Mouse (Mus musculus): ENCODE data around the gene Olfr1294.

Olfr1294 gene

DNA sequence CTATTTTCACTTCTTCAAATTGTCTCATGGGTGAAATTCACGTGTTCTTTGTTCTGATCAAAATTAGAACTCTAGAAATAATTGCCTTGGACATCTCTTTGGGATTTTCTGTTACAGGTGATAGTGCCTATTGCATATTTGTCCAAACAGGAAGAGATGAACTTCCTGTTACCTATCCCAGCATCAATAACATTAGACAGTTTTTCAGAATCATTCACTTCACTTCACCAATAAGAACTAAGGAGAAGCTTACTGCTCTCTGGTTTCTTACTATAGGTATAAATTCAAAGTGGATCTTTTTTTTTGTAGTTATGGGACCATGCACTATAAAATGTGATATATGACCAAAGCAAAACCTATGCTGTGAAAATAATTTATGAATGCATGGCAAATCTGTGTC, at the start of gene Olfr1294:
TSS of gene Olfr1294 (minus strand) at position 101 of the 400 bp plus-strand sequence.
- DNase-seq (ENCODE audit: low spot score in 2 of 2): no peak

- DNase-seq (ENCODE audit: low spot score in 2 of 2): no peak
Measured at GRCm38 (mm10) chr2:111569581-111569980, 29.5 kb upstream of the Olfr1294 start, which contains the start of gene Olfr1295. Gene Olfr1295 (minus strand): TSS chr2:111569681.

DNA sequence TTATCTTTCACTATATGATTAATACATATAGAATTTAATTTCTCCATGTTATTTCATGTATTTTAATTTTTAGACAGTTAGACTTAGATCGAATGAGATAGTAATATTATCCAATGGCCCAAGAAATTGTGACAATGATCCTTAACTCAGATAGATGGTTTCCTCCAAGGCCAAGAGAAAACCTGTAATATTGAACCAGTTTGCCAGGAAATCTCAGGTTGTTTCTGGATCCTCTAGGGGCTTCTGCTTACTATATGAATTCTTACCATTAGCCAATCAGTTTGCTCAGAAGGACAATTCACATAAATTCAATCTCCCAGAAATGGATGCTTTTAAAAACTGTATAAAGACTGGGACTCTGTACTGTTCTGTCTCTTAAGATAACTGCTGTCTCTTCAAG, 15.2 kb downstream of the Olfr1294 start, which contains the start of gene Olfr1293-ps:
TSS of gene Olfr1293-ps (plus strand) at position 301 of the 400 bp plus-strand sequence.
- no peak for DNase-seq (ENCODE audit: low spot score in 2 of 2)

DNA sequence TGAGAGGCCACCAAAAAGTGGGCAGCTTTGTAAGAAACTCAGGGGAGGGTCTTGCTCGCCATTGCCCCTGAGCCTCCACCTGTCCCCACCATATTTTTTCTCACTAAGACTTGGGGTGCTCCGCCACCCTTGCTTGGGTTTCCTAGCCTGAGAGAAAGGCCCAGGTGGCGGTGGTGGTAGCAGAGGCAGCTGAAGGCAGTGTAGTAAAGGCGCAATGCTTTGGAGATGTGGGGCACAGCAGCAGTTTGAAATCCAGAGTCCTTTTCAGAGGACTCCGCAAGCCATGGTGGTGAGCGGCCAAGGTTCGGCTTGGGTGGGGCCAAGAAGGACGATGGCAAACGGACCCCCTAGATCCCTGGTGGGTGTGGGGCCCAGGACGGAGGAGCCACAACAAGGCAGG, 22.6 kb downstream of the Olfr1294 start:
- DNase-seq (ENCODE audit: low spot score in 2 of 2): no peak

DNA sequence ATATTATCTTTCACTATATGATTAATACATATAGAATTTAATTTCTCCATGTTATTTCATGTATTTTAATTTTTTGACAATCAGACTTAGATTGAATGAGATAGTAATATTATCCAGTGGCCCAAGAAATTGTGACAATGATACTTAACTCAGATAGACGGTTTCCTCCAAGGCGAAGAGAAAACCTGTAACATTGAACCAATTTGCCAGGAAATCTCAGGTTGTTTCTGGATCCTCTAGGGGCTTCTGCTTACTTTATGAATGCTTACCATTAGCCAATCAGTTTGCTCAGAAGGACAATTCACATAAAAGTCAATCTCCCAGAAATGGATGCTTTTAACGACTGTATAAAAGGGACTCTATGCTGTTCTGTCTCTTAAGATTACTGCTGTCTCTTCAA, 43.2 kb downstream of the Olfr1294 start, which contains the start of gene Olfr1291-ps1:
TSS of gene Olfr1291-ps1 (plus strand) at position 301 of the 400 bp plus-strand sequence.
- DNase-seq (ENCODE audit: low spot score in 2 of 2): no peak

DNA sequence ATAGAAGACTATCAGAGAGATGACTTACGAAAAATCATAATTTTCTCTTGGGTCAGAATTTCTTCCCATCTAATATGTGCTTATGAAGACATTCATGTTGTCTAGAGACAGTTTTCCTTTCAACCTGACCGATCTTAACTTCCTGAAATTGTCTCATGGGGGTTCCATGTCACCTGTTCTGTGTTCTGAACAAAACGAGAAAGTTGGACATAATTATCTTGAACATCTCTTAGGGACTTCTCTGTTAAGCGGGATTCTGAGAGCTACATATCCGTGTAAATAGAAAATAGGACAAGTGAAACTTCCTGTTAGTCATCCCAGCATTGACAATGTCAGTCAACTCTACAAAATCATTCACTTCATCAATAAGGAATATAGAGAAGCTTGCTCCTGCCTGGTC, 46.4 kb downstream of the Olfr1294 start, which contains the start of gene Olfr1290:
TSS of gene Olfr1290 (minus strand) at position 101 of the 400 bp plus-strand sequence.
- no peak for DNase-seq (ENCODE audit: low spot score in 2 of 2)
